Mouse (Mus musculus) thymus, adult 2 months (tissue): ENCODE measurements around the gene Nog. TPM values are rescaled to one million over a fixed set of nuclear protein-coding genes. Genes with fewer than 3 reads are reported as not detected.
A peak's percentile ranks its signal among the peaks of the same experiment; 100 is the strongest.

ENCODE experiments used
- DNase-seq: peaks from one replicate; pipeline ENCODE4 v3.0.0; 2021
- H3K27ac ChIP-seq: fragments of 200-500 bp; 2 replicates; pipeline ENCODE4 v1.5.1; 2012; ENCODE audit warnings: low read length, control low read depth; ENCODE audit not compliant: control insufficient read depth, insufficient read depth
- H3K27me3 ChIP-seq: fragments of 200-500 bp; 2 replicates; pipeline ENCODE4 v1.6.1; 2012; ENCODE audit warnings: mild to moderate bottlenecking, low read length, moderate library complexity, mixed read lengths; ENCODE audit not compliant: control insufficient read depth, insufficient read depth
- H3K36me3 ChIP-seq: fragments of 200-500 bp; 2 replicates; pipeline ENCODE4 v1.6.1; 2012; ENCODE audit warnings: mild to moderate bottlenecking, low read length, moderate library complexity; ENCODE audit not compliant: control insufficient read depth, insufficient read depth
- H3K4me1 ChIP-seq: fragments of 200-500 bp; replicated peaks from 2 replicates; pipeline ENCODE4 v1.6.1; 2012; ENCODE audit warnings: low read length; ENCODE audit not compliant: control insufficient read depth, insufficient read depth
- H3K4me3 ChIP-seq: fragments of 200-500 bp; 2 replicates; pipeline ENCODE4 v1.5.1; 2012; ENCODE audit warnings: mild to moderate bottlenecking, low read length, control low read depth, moderate library complexity; ENCODE audit not compliant: control insufficient read depth, insufficient read depth
- CTCF ChIP-seq: fragments of 200-500 bp; IDR thresholded peaks from 2 replicates; pipeline ENCODE4 v1.5.1; 2012; ENCODE audit warnings: mild to moderate bottlenecking, control low read depth, low read length, moderate library complexity, borderline replicate concordance; ENCODE audit not compliant: control insufficient read depth, poor library complexity, insufficient read depth; ENCODE audit errors: extremely low read depth
- POLR2A ChIP-seq: fragments of 200-500 bp; IDR thresholded peaks from 2 replicates; pipeline ENCODE4 v1.6.1; 2012; ENCODE audit warnings: mild to moderate bottlenecking, low read length, control low read depth, moderate library complexity; ENCODE audit not compliant: control insufficient read depth, poor library complexity, insufficient read depth; ENCODE audit errors: extremely low read depth
- whole genome bisulfite sequencing: fragments of 180-500 bp; shearing (Covaris S2); methylation state at CpG from one replicate; pipeline ENCODE4 v1.1.7; 2018; 5-methylcytosine and 5-hydroxymethylcytosine counted together
- polyA plus RNA-seq: library from polyadenylated mRNA; depleted of rRNA; stranded (reverse); fragments of >200 nt; gene quantifications from 2 replicates; pipeline ENCODE4 v1.2.3, GENCODE M21; 2012; rRNA removed

Nog gene
- 0.26 and 0.53 TPM in 2 replicates for polyA plus RNA-seq

GRCm38 (mm10) chr11:89302056-89302815, at the start of gene Nog:
Gene Nog, minus strand, starts transcription at chr11:89302332.
- peak; percentile 35 for DNase-seq
- WGBS = under 1% methylated on average over 90 of the region's 97 CpGs
- Histone ChIP-seq H3K4me3 (peak within 1 kb of the TSS; percentile 43), H3K36me3 (no peaks in the 10 kb centered on the region), H3K27ac (no peak within 1 kb of the TSS), H3K4me1 (peaks cover 17% of the 10 kb centered on the region), H3K27me3 (peaks cover 21% of the 10 kb centered on the region)
- no peak for TF ChIP-seq CTCF
- TF ChIP-seq POLR2A = no peak

DNA sequence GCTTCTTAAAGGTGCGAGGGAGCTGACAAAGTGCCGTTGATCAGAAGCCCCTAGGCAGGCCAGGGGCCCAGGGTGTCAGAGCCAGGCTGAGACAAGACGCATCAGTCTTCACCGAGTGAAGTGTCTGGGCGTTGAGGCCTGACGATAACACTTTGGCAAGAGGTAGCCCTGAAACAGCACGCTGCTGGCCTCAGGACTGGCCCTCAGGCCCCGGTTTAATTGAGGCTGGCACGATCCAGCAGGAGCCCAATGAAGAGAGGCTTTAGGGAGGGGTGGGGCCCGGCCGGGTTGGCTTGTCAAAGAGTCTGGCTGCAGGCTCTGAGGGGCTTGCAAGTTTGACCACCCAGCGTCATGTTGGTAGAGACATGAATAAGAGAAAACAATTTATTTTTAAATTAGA, 38.1 kb upstream of the Nog start:
- no peak for DNase-seq
- Histone ChIP-seq H3K27ac (no peak overlapping the region), H3K36me3 (no peaks in the 10 kb centered on the region), H3K4me3 (no peak overlapping the region), H3K4me1 (no peaks in the 10 kb centered on the region), H3K27me3 (no peaks in the 10 kb centered on the region)
- 71% methylated on average over 12 of the region's 12 CpGs for WGBS
- TF ChIP-seq CTCF (no peak), POLR2A (no peak)

- Histone ChIP-seq H3K27ac (no peak overlapping the region), H3K4me3 (no peak overlapping the region), H3K4me1 (no peaks in the 10 kb centered on the region), H3K27me3 (no peaks in the 10 kb centered on the region), H3K36me3 (no peaks in the 10 kb centered on the region)
- WGBS = 96% methylated on average over 8 of the region's 8 CpGs
- TF ChIP-seq POLR2A (no peak), CTCF (no peak)
- DNase-seq = no peak
Observed at GRCm38 (mm10) chr11:89339783-89340182, 37.7 kb upstream of the Nog start.

GRCm38 (mm10) chr11:89337910-89338309, 35.8 kb upstream of the Nog start:
- Histone ChIP-seq H3K4me3 (no peak overlapping the region), H3K27me3 (no peaks in the 10 kb centered on the region), H3K36me3 (no peaks in the 10 kb centered on the region), H3K4me1 (no peaks in the 10 kb centered on the region), H3K27ac (no peak overlapping the region)
- TF ChIP-seq POLR2A = no peak
- DNase-seq = no peak

- WGBS = 29% methylated on average over 11 of the region's 11 CpGs
- TF ChIP-seq CTCF (no peak), POLR2A (no peak)
- no peak overlapping the region for H3K4me3 ChIP-seq
- H3K27me3 ChIP-seq = no peaks in the 10 kb centered on the region
- no peaks in the 10 kb centered on the region for H3K36me3 ChIP-seq
- H3K4me1 ChIP-seq = no peaks in the 10 kb centered on the region
- DNase-seq = no peak
- no peak overlapping the region for H3K27ac ChIP-seq
Observed at GRCm38 (mm10) chr11:89327089-89327881, 25.2 kb upstream of the Nog start.

GRCm38 (mm10) chr11:89321775-89322174, 19.6 kb upstream of the Nog start:
- TF ChIP-seq CTCF (no peak), POLR2A (no peak)
- Histone ChIP-seq H3K27me3 (no peaks in the 10 kb centered on the region), H3K36me3 (no peaks in the 10 kb centered on the region), H3K4me3 (no peak overlapping the region), H3K4me1 (no peaks in the 10 kb centered on the region), H3K27ac (no peak overlapping the region)
- WGBS = 92% methylated on average over 2 of the region's 2 CpGs
- DNase-seq = no peak

DNA sequence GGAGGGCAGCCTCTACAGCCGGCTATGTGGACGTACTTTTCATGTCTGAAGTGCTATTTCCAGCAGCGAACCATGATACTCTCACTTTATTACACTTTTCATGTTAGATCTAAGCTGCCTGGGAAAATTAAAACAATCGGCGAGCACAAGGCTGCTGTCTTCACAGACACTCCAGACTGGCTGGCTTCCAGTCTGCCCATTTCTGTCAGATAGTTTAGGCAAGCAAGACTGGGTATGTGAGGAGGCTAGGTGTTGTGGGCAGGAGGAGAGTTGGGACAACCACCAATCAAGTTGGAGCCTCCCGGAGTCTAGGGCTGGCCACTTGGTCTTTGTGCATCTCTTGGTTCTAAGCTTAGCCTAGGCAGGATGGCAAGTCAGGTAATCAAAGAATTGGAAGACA, 17.5 kb upstream of the Nog start:
- DNase-seq = no peak
- no peaks in the 10 kb centered on the region for H3K4me1 ChIP-seq
- H3K27me3 ChIP-seq = no peaks in the 10 kb centered on the region
- TF ChIP-seq POLR2A (no peak), CTCF (no peak)
- H3K4me3 ChIP-seq = no peak overlapping the region
- no peaks in the 10 kb centered on the region for H3K36me3 ChIP-seq
- WGBS = 83% methylated on average over 6 of the region's 6 CpGs
- H3K27ac ChIP-seq = no peak overlapping the region
